Mouse (Mus musculus): ENCODE measurements around the gene Rock2.
"Not testable (repeated sequence)": the region's sequence is repeated elsewhere in the genome, so short reads cannot be mapped to it uniquely, and the experiment has no call there.

The Rock2 gene

DNA sequence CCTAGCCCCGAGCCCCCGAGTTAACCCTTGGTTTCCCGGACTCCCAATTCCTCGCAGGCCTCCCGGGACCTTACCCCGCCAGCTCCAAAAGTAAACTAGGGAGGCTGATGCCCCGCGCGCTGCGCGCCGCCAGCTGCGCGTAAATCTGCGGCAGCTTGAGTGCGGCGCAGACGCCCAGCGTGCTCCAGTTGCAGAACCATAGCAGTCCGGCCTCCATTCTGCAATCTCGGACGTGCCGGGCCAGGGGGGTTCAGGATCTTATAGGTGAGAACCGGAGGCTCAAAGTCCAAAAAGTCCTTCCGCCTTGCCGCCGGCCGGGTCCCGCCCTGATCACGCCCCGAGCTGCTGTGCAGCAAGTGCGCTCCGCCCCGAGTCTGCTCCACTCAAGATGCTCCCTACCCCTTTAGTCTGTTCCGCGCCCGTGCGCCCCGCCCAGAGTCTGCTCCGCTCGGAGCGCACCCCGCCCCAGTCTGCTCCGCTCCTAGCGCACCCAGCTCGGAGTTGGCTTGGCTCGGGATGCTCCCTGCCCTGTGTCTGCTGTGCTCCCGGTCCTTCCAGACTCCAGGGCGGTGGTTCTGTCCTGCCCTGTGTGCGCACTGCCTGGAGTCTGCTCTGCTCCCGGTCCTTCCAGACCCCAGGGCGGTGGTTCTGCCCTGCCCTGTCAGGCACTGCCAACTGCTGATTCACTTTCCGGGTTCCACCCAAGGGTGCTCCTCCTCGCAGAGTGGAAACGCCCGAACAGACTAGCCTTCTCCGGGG lies 105.2 kb downstream of the Rock2 start, which contains the start of gene Pqlc3:
TSS of gene Pqlc3 (minus strand) at position 670 of the 759 bp plus-strand sequence.
- DNase-seq (ENCODE audit: low spot score) = peak; percentile 38

DNA sequence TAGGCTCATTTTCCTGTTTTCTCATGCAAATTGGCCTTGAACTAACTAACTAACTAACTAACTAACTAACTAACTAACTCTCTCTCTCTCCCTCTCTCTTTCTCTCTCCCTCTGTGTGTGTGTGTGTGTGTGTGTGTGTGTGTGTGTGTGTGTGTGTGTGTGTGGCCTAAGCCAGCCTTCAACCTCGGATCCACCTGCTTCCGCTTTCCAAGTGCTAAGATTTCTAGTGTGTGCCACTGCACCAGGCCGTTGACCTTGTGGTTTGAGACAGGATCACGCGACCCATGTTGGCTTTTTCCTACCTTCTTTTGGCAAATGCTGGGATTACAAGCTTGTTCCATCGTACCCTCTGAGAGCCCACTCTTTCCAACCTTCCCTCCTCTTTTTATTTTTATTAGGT lies 105.9 kb downstream of the Rock2 start:
- DNase-seq (ENCODE audit: low spot score) = no peak

DNA sequence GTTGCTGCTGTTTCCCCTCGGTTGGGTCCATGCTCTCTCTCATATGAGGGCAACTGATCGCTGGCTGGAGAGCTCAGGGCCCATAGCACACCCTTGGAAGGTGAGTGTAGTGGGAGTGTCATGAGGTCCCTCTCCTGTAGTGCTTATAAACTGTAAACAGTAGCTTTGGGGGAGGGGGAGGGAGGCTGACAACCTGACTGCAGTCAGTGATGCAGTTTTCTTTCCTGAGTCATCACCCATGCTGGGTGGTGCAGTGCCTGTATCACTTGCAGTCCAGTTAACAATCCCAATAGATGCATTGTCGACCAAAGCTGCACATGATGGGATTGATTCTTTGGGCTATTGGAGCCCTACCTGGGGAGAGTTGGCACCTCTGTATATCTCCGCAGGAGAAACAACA lies 106.5 kb downstream of the Rock2 start:
- no peak for DNase-seq (ENCODE audit: low spot score)

- DNase-seq (ENCODE audit: low spot score) = no peak
Observed at GRCm38 (mm10) chr12:17009466-17009865, 114.8 kb downstream of the Rock2 start.

DNA sequence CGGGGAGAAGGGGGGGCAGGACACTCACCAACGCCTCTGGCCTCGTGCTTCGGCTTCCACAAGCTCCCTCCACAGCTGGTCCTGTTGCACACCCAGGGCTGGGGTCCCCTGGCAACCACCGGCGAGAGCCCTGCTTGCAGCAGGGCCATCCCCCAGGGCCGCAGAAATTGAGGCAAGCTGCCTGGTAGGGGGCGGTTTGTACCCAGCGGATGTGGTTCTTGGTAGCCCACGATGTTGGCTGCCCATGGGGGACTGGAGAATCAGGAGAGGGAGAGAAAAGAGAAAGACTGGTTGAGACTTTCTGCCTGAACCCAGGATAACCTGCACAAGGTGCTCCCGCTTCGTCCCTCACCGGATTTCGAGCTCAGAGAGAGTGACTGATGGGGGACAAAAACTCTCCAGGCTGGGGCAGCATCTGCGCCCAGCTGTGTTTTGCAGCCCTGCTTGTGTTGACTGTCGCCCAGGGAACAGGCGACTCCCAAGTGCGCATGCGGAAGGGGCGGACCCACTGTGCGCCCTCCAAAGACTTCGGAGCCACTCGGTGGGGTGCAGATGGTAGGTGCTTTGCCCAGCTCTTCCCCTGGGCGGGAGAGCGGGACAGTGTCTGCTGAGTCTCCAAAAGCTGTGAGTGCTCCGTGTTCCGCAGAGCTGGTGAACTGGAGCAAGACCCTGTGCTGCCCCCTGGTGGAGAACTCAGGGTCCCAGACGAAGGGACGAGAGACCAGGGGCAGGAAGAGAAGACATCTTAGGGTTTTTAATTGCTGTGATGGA lies 116.6 kb downstream of the Rock2 start, which contains the start of gene 2410004P03Rik:
TSS of gene 2410004P03Rik (minus strand) at position 628 of the 771 bp plus-strand sequence.
- no peak for DNase-seq (ENCODE audit: low spot score)

GRCm38 (mm10) chr12:17012067-17012899 lies 117.6 kb downstream of the Rock2 start:
- DNase-seq (ENCODE audit: low spot score) = no peak

DNA sequence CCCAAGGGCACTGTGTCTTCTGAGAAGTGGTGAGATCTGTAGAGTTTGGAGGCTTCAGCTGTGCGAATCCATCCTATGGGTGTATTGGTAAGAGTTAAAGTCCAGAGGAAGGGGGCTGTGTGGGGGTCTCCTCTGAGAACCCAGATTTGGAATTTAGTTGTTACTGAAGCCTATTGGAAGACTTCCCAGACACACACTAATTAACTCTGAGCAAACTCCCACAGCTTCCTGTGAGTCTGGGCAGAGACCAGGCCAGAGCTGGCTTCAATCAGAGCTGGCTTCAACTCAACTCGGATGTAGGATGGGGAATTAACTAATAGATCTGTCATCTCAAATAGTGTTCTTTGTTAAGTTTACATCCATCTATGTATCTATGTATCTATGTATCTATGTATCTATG lies 121.0 kb downstream of the Rock2 start:
- no peak for DNase-seq (ENCODE audit: low spot score)

DNA sequence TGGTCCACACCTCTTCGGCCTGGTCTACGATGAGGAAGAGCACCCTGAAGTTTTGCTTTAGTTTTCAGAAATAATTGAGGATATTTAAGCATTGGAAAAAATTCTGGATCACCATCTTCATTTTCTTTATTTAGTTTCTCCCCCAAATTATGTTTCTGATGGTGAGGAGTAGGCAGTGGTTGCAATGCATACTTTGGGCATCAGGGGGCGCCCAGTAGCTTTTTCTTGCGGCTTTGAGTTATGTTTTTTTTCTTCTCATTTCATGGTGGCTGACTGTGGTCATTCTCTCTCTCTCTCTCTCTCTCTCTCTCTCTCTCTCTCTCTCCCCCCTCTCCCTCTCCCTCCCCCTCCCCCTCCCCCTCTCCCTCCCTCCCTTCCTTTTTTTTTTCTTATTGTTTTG lies 123.8 kb downstream of the Rock2 start:
- DNase-seq (ENCODE audit: low spot score) = no peak

DNA sequence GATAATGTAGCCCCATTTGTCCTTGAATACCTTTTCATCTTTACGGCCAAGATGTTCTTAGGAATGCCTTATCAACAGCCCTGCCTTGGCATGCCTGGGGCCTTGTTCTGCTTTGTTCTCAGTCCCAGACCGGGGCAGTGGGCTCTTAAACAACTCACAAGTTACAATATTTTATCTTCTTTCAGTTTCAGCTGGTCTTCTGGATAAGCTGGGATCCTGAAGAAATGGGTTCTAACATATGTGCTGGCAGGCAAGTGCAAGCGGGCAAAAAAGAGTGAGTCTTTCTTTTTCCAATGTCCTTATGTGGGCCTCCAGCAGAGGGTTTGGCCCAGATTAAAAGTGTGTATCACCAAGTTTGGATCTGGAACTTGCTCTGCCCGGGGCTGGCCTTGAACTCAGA lies 126.4 kb downstream of the Rock2 start:
- not testable (repeated sequence) for DNase-seq (ENCODE audit: low spot score)

- DNase-seq (ENCODE audit: low spot score) = no peak
Observed at GRCm38 (mm10) chr12:17022145-17022544, 127.5 kb downstream of the Rock2 start.

GRCm38 (mm10) chr12:17024554-17025110 lies 129.9 kb downstream of the Rock2 start:
- no peak for DNase-seq (ENCODE audit: low spot score)

GRCm38 (mm10) chr12:17032694-17033463 lies 138.2 kb downstream of the Rock2 start:
- no peak for DNase-seq (ENCODE audit: low spot score)

DNA sequence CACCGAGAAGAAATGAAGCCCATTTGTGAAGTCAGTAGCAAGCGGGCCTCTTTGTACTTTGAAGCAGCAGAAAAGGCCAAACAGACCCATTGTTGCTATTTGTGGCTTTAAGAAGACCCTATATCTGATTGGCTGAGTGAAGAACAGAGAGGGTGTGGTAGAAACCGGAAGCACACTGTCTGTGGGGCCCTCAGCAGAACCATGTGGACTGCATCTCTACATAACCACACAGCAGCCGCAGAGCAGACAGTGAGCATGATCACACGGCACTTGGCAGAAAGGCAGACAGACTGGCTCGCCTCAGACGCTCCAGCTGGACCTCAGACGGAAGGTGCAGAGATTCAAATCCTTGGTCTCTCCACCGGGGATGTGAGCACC lies 138.8 kb downstream of the Rock2 start:
- no peak for DNase-seq (ENCODE audit: low spot score)

GRCm38 (mm10) chr12:17034671-17035070 lies 140.0 kb downstream of the Rock2 start:
- DNase-seq (ENCODE audit: low spot score) = no peak

DNA sequence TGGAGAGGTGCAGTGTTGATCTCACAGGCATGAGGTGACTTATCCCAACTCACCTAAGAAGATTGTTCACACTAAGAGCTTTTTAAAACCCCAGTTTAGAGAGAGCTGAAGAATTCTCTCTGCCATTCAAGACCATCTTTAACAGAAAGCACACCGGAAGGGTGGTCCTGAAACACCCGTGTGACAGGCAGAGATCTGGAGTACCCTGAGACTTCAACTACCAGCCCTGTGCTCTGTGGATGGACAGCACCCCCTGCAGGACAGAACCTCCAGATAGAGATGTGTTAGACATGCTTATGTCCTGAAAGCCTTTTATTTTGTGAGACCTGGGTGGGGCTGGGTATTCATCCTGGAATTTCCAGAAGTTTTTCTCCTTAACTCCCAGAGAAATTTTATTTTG lies 140.4 kb downstream of the Rock2 start:
- DNase-seq (ENCODE audit: low spot score) = no peak

- no peak for DNase-seq (ENCODE audit: low spot score)
Observed at GRCm38 (mm10) chr12:17036532-17036931, 141.8 kb downstream of the Rock2 start.

GRCm38 (mm10) chr12:17037053-17037610 lies 142.4 kb downstream of the Rock2 start:
- DNase-seq (ENCODE audit: low spot score) = no peak

Measured in layer of hippocampus, adult 9-10 months (tissue).